Mouse (Mus musculus) CD8-positive naive resting alpha-beta T cell, adult 2 months (primary cell): Measurements from ENCODE around the gene Col4a2.
A peak's percentile ranks its signal among the peaks of the same experiment; 100 is the strongest.
"Not testable (repeated sequence)": the region's sequence is repeated elsewhere in the genome, so short reads cannot be mapped to it uniquely, and the experiment has no call there.

Experiments
- DNase-seq, 2 experiments: peaks; one replicate each; pipeline ENCODE4 v3.0.0; 2022; ENCODE audit warnings: low read depth in 2 of 2, low spot score in 2 of 2

Col4a2 gene

GRCm38 (mm10) chr8:11457278-11457677, 144.7 kb downstream of the Col4a2 start:
- no peak for DNase-seq

GRCm38 (mm10) chr8:11457981-11458836, 145.6 kb downstream of the Col4a2 start:
- DNase-seq = no peak

- DNase-seq = no peak
Observed at GRCm38 (mm10) chr8:11459016-11459415, 146.4 kb downstream of the Col4a2 start.

- no peak for DNase-seq
Observed at GRCm38 (mm10) chr8:11460934-11461333, 148.3 kb downstream of the Col4a2 start.

- DNase-seq = no peak
Observed at GRCm38 (mm10) chr8:11461847-11462246, 149.2 kb downstream of the Col4a2 start.

- DNase-seq = no peak
Observed at GRCm38 (mm10) chr8:11462641-11463040, 150.0 kb downstream of the Col4a2 start.

- no peak for DNase-seq
Observed at GRCm38 (mm10) chr8:11463541-11463888, 150.9 kb downstream of the Col4a2 start.

GRCm38 (mm10) chr8:11463889-11464706, 151.5 kb downstream of the Col4a2 start:
- no peak for DNase-seq

GRCm38 (mm10) chr8:11464707-11464964, 152.0 kb downstream of the Col4a2 start:
- DNase-seq = no peak

GRCm38 (mm10) chr8:11465619-11466018, 153.0 kb downstream of the Col4a2 start:
- DNase-seq = no peak

- not testable (repeated sequence) for DNase-seq
Observed at GRCm38 (mm10) chr8:11466528-11466927, 153.9 kb downstream of the Col4a2 start.

GRCm38 (mm10) chr8:11469095-11469494, 156.5 kb downstream of the Col4a2 start:
- no peak for DNase-seq

GRCm38 (mm10) chr8:11470694-11471093, 158.1 kb downstream of the Col4a2 start:
- DNase-seq = no peak

- no peak for DNase-seq
Observed at GRCm38 (mm10) chr8:11471309-11471708, 158.7 kb downstream of the Col4a2 start.

- DNase-seq = no peak
Observed at GRCm38 (mm10) chr8:11473072-11473471, 160.5 kb downstream of the Col4a2 start.

- DNase-seq = no peak
Observed at GRCm38 (mm10) chr8:11475397-11475796, 162.8 kb downstream of the Col4a2 start.

- no peak for DNase-seq
Observed at GRCm38 (mm10) chr8:11475876-11476275, 163.3 kb downstream of the Col4a2 start.

GRCm38 (mm10) chr8:11476338-11477177, 164.0 kb downstream of the Col4a2 start:
- no peak for DNase-seq

GRCm38 (mm10) chr8:11477178-11477553, 164.6 kb downstream of the Col4a2 start:
- no peak for DNase-seq

- peak; percentile 19 to 31 for DNase-seq
Observed at GRCm38 (mm10) chr8:11477811-11478761, 165.5 kb downstream of the Col4a2 start, which contains the start of gene Rab20. Gene Rab20, minus strand, starts transcription at chr8:11478710.
